In the genomic region with DNA sequence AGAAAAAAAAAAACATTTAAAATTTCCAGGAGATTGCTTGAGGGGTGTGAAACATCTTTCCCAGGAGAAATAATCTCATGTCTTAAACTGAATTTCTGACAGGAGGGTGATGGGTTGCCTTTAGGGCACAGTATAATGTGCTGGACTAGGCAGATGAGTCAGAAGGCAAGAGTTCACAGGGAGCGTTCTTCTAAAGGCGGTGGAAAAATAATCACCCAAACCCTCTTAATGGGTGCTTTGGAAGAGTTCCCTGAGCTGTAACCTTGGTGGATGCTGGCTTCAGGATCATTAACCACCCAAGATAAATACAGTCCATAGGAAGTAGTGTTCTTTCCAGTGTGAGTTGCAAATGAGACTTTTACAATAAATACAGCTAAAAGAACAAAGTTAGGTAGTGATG, we compare ENCODE assay signal across 14 mouse cellular contexts.
"Had no signal": no experiment of that assay in that cellular context is flagged by ENCODE, and none has a peak within 500 bp of the region (broad histone marks: within the 10 kb centered on the region; RNA-seq: fewer than 3 reads in every experiment).

No protein-coding gene starts in this region.

- H3K4me1 ChIP-seq: intestine, embryonic 15.5 days; limb, embryonic 12.5 days; liver, embryonic 13.5 days; lung, embryonic 15.5 days; midbrain, embryonic 12.5 days; neural tube, embryonic 13.5 days had no signal

- H3K9ac ChIP-seq: intestine, embryonic 15.5 days; limb, embryonic 12.5 days; liver, embryonic 13.5 days; liver, postnatal 0 days; lung, embryonic 15.5 days; midbrain, embryonic 12.5 days; neural tube, embryonic 13.5 days had no signal

- H3K9me3 ChIP-seq: intestine, embryonic 15.5 days; limb, embryonic 12.5 days; liver, embryonic 13.5 days; lung, embryonic 15.5 days had no signal

- H3K27me3 ChIP-seq: intestine, embryonic 15.5 days; limb, embryonic 12.5 days; liver, embryonic 13.5 days; lung, embryonic 15.5 days; midbrain, embryonic 12.5 days; neural tube, embryonic 13.5 days had no signal

- H3K36me3 ChIP-seq: intestine, embryonic 15.5 days; limb, embryonic 12.5 days; liver, embryonic 13.5 days; lung, embryonic 15.5 days; midbrain, embryonic 12.5 days; neural tube, embryonic 13.5 days had no signal

- H3K27ac ChIP-seq: intestine, embryonic 15.5 days; layer of hippocampus, adult 2 months; limb, embryonic 12.5 days; liver, embryonic 13.5 days; lung, embryonic 15.5 days; midbrain, embryonic 12.5 days; neural tube, embryonic 13.5 days had no signal

- H3K4me2 ChIP-seq: intestine, embryonic 15.5 days; limb, embryonic 12.5 days; liver, embryonic 13.5 days; lung, embryonic 15.5 days; midbrain, embryonic 12.5 days; neural tube, embryonic 13.5 days had no signal

- DNase-seq: kidney, adult 8-10 months; kidney, postnatal 25 days; liver; liver, embryonic 13.5 days; liver, postnatal 0 days; lung, postnatal 36 days; right cerebral cortex, postnatal 14 days; thymus, postnatal 36 days had no signal

- ATAC-seq: intestine, embryonic 15.5 days; liver, postnatal 0 days had no signal

- H3K4me3 ChIP-seq: intestine, embryonic 15.5 days; layer of hippocampus, adult 2 months; limb, embryonic 12.5 days; liver, embryonic 13.5 days; lung, embryonic 15.5 days; midbrain, embryonic 12.5 days; neural tube, embryonic 13.5 days had no signal
